Mouse (Mus musculus): Measurements from ENCODE around the gene S100pbp.

Gene S100pbp

GRCm38 (mm10) chr4:129144401-129145367, 44.8 kb downstream of the S100pbp start:
- TF ChIP-seq GATA4 (IDR thresholded peaks at IDR 0.05; ENCODE audit: insufficient replicate concordance, low read length), result no peak

GRCm38 (mm10) chr4:129143509-129143908, 46.0 kb downstream of the S100pbp start:
- no peak for TF ChIP-seq GATA4 (IDR thresholded peaks at IDR 0.05; ENCODE audit: insufficient replicate concordance, low read length)

GRCm38 (mm10) chr4:129142439-129143045, 47.0 kb downstream of the S100pbp start:
- no peak for TF ChIP-seq GATA4 (IDR thresholded peaks at IDR 0.05; ENCODE audit: insufficient replicate concordance, low read length)

GRCm38 (mm10) chr4:129141560-129142438, 47.7 kb downstream of the S100pbp start:
- no peak for TF ChIP-seq GATA4 (IDR thresholded peaks at IDR 0.05; ENCODE audit: insufficient replicate concordance, low read length)

GRCm38 (mm10) chr4:129140808-129141207, 48.7 kb downstream of the S100pbp start:
- TF ChIP-seq GATA4 (IDR thresholded peaks at IDR 0.05; ENCODE audit: insufficient replicate concordance, low read length), result no peak

GRCm38 (mm10) chr4:129139642-129140041, 49.9 kb downstream of the S100pbp start:
- TF ChIP-seq GATA4 (IDR thresholded peaks at IDR 0.05; ENCODE audit: insufficient replicate concordance, low read length), result no peak

GRCm38 (mm10) chr4:129137392-129138321, 51.9 kb downstream of the S100pbp start:
- TF ChIP-seq GATA4 (IDR thresholded peaks at IDR 0.05; ENCODE audit: insufficient replicate concordance, low read length), result no peak

GRCm38 (mm10) chr4:129136579-129137391, 52.7 kb downstream of the S100pbp start, which contains the start of gene Fndc5:
Gene Fndc5, plus strand, starts transcription at chr4:129136999.
- TF ChIP-seq GATA4 (IDR thresholded peaks at IDR 0.05; ENCODE audit: insufficient replicate concordance, low read length), result no peak

GRCm38 (mm10) chr4:129136189-129136578, 53.3 kb downstream of the S100pbp start:
- TF ChIP-seq GATA4 (IDR thresholded peaks at IDR 0.05; ENCODE audit: insufficient replicate concordance, low read length), result no peak

- TF ChIP-seq GATA4 (IDR thresholded peaks at IDR 0.05; ENCODE audit: insufficient replicate concordance, low read length), result no peak
Measured at GRCm38 (mm10) chr4:129135637-129136036, 53.9 kb downstream of the S100pbp start.

GRCm38 (mm10) chr4:129134799-129135585, 54.5 kb downstream of the S100pbp start:
- no peak for TF ChIP-seq GATA4 (IDR thresholded peaks at IDR 0.05; ENCODE audit: insufficient replicate concordance, low read length)

- TF ChIP-seq GATA4 (IDR thresholded peaks at IDR 0.05; ENCODE audit: insufficient replicate concordance, low read length), result no peak
Measured at GRCm38 (mm10) chr4:129130755-129131303, 58.7 kb downstream of the S100pbp start.
